Mouse (Mus musculus) thymus, postnatal 14 days (tissue): ENCODE measurements around the gene Men1.
"Not testable (repeated sequence)": the region's sequence is repeated elsewhere in the genome, so short reads cannot be mapped to it uniquely, and the experiment has no call there.

Source experiments
- DNase-seq: peaks from one replicate; pipeline ENCODE4 v3.0.0; 2021

Gene Men1

GRCm38 (mm10) chr19:6305517-6306115 is 29.2 kb upstream of the Men1 start:
- no peak for DNase-seq

GRCm38 (mm10) chr19:6306137-6306551 is 28.6 kb upstream of the Men1 start, which contains the start of gene Cdc42bpg:
Cdc42bpg (plus strand) TSS chr19:6306456.
- DNase-seq, result peak; percentile 94

- peak; percentile 87 for DNase-seq
Observed at GRCm38 (mm10) chr19:6306586-6306985, 28.2 kb upstream of the Men1 start.

- no peak for DNase-seq
Observed at GRCm38 (mm10) chr19:6307733-6308531, 26.8 kb upstream of the Men1 start.

GRCm38 (mm10) chr19:6310181-6310580 is 24.6 kb upstream of the Men1 start:
- no peak for DNase-seq

- not testable (repeated sequence) for DNase-seq
Observed at GRCm38 (mm10) chr19:6311783-6312182, 23.0 kb upstream of the Men1 start.

GRCm38 (mm10) chr19:6313796-6314195 is 21.0 kb upstream of the Men1 start:
- no peak for DNase-seq

GRCm38 (mm10) chr19:6314513-6314912 is 20.3 kb upstream of the Men1 start:
- no peak for DNase-seq

GRCm38 (mm10) chr19:6315573-6315972 is 19.2 kb upstream of the Men1 start:
- no peak for DNase-seq

- DNase-seq, result no peak
Observed at GRCm38 (mm10) chr19:6318145-6318544, 16.6 kb upstream of the Men1 start.

- DNase-seq, result no peak
Observed at GRCm38 (mm10) chr19:6321358-6321757, 13.4 kb upstream of the Men1 start.

GRCm38 (mm10) chr19:6321786-6322621 is 12.8 kb upstream of the Men1 start:
- DNase-seq, result no peak

GRCm38 (mm10) chr19:6324751-6325150 is 10.0 kb upstream of the Men1 start:
- DNase-seq, result no peak

GRCm38 (mm10) chr19:6331178-6331577 is 3.6 kb upstream of the Men1 start:
- DNase-seq, result no peak

GRCm38 (mm10) chr19:6331719-6332516 is 2.9 kb upstream of the Men1 start:
- DNase-seq, result peak; percentile 74

GRCm38 (mm10) chr19:6333761-6334595 is 801 bp upstream of the Men1 start:
- DNase-seq, result no peak

GRCm38 (mm10) chr19:6335458-6335827 is 664 bp downstream of the Men1 start:
- DNase-seq, result peak; percentile 45

- no peak for DNase-seq
Observed at GRCm38 (mm10) chr19:6336920-6337319, 2.1 kb downstream of the Men1 start.

- DNase-seq, result no peak
Observed at GRCm38 (mm10) chr19:6338171-6338570, 3.4 kb downstream of the Men1 start.

GRCm38 (mm10) chr19:6338716-6339115 is 3.9 kb downstream of the Men1 start:
- no peak for DNase-seq

GRCm38 (mm10) chr19:6339191-6339590 is 4.4 kb downstream of the Men1 start:
- DNase-seq, result no peak
